8 mouse cellular contexts compared by ENCODE assay signal in the genomic region with DNA sequence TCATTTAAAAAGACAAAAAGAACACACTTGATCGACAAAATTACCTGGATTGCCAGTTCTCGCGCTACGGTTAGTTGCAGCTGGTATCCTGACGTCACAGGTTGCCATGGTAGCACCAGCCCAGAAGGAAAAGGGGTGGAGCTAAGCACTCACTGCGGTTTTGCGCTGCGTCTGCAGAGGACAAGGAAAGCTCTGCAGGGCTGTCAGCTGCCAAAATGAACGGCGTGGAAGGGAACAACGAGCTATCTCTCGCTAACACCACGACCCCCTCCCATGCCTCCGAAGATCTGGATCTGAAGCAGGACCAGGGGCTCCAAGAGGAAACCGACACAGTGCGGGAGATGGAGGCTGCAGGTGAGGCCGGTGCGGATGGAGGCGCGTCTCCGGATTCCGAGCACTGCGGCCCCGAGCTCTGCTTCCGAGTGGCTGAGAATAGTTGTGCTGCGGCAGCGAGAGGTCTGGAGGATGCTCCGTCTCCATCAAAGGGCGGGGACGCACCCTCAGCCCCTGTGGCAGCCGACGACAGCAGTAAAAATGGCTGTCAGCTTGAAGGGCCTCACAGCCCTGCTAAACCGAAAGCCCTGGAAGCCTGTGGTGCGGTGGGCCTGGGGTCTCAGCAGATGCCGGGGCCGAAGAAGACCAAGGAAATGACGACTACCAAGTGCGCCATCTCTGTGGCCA. TPM values are rescaled to one million over a fixed set of nuclear protein-coding genes. Genes with fewer than 3 reads are reported as not detected.
DNase-seq lines count a peak whose midpoint lies in the region; ATAC-seq and TF ChIP-seq lines count a peak whose summit lies in the region.

Gene Tspyl4 (plus strand): TSS at position 144 of the 681 bp plus-strand sequence.

- 0 out of 2 replicates have a peak, but pooled peaks have one; percentile 36 for TF ChIP-seq EP300 in ES-Bruce4 (IDR thresholded peaks at IDR 0.05; ENCODE audit: insufficient read depth, low read depth, low read length)

- H3K27me3 ChIP-seq in ES-Bruce4 (ENCODE audit: control insufficient read depth, insufficient read depth, low read length, poor library complexity, severe bottlenecking): no peaks in the 10 kb centered on the region
- no peaks in the 10 kb centered on the region for H3K27me3 ChIP-seq in forebrain, embryonic 13.5 days
- H3K27me3 ChIP-seq in liver, embryonic 15.5 days: peaks cover 15% of the 10 kb centered on the region
- no peaks in the 10 kb centered on the region for H3K27me3 ChIP-seq in neural tube, embryonic 11.5 days (ENCODE audit: control insufficient read depth, insufficient read depth, low read length)
- no peaks in the 10 kb centered on the region for H3K27me3 ChIP-seq in stomach, embryonic 16.5 days (ENCODE audit: control insufficient read depth, insufficient read depth, low read length)

- TF ChIP-seq POLR2A in ES-Bruce4 (IDR thresholded peaks at IDR 0.05; ENCODE audit: insufficient read depth, low read length): no peak

- intact Hi-C loops in heart, postnatal 10 days (cut with DNase I): loop anchor here (2.0 kb wide), 1 partner anchor 15 kb away; the partner anchor contains the start of gene Tspyl1

- H3K4me3 ChIP-seq in ES-Bruce4 (ENCODE audit: low read depth, low read length): peak within 1 kb of the TSS; percentile 87
- peak within 1 kb of the TSS; percentile 80 for H3K4me3 ChIP-seq in forebrain, embryonic 13.5 days
- H3K4me3 ChIP-seq in liver, embryonic 15.5 days (replicated peaks): peak within 1 kb of the TSS; percentile 60
- H3K4me3 ChIP-seq in neural tube, embryonic 11.5 days (ENCODE audit: low read depth, low read length): peak within 1 kb of the TSS; percentile 58
- peak within 1 kb of the TSS; percentile 76 for H3K4me3 ChIP-seq in stomach, embryonic 16.5 days (replicated peaks; ENCODE audit: low read length)

- H3K4me1 ChIP-seq in ES-Bruce4 (ENCODE audit: control insufficient read depth, insufficient read depth, low read length): no peaks in the 10 kb centered on the region
- H3K4me1 ChIP-seq in forebrain, embryonic 13.5 days: peaks cover 47% of the 10 kb centered on the region
- peaks cover 17% of the 10 kb centered on the region for H3K4me1 ChIP-seq in liver, embryonic 15.5 days (replicated peaks)
- H3K4me1 ChIP-seq in neural tube, embryonic 11.5 days (ENCODE audit: control insufficient read depth, insufficient read depth, low read length): peaks cover 16% of the 10 kb centered on the region
- H3K4me1 ChIP-seq in stomach, embryonic 16.5 days (ENCODE audit: control insufficient read depth, insufficient read depth, low read length): 0 out of 2 replicates have a peak, but pooled peaks cover 9% of the 10 kb centered on the region

- H3K4me2 ChIP-seq in forebrain, embryonic 13.5 days: peak within 1 kb of the TSS; percentile 89
- peak within 1 kb of the TSS; percentile 89 for H3K4me2 ChIP-seq in liver, embryonic 15.5 days
- peak within 1 kb of the TSS; percentile 63 for H3K4me2 ChIP-seq in neural tube, embryonic 11.5 days (ENCODE audit: low read depth)
- peak within 1 kb of the TSS; percentile 88 for H3K4me2 ChIP-seq in stomach, embryonic 16.5 days (ENCODE audit: low read depth, low read length)

- ATAC-seq in forebrain, embryonic 13.5 days: peak; percentile 99
- peak; percentile 87 for ATAC-seq in liver, embryonic 15.5 days (ENCODE audit: insufficient read depth)
- ATAC-seq in neural tube, embryonic 11.5 days (ENCODE audit: insufficient read depth, low FRiP score, low TSS enrichment): peak; percentile 98
- peak; percentile 96 for ATAC-seq in stomach, embryonic 16.5 days (ENCODE audit: insufficient read depth, low FRiP score)

- TF ChIP-seq CTCF in ES-Bruce4 (IDR thresholded peaks at IDR 0.05; ENCODE audit: low read depth, low read length): no peak

- peak; percentile 91 for DNase-seq in cerebellum, adult 11 months
- peak; percentile 94 for DNase-seq in heart, postnatal 10 days
- peak; percentile 92 to 95 for DNase-seq in kidney, postnatal 4 days
- DNase-seq in neural tube, embryonic 11.5 days (ENCODE audit: low spot score): peak; percentile 91

- no peaks in the 10 kb centered on the region for H3K36me3 ChIP-seq in ES-Bruce4 (ENCODE audit: control insufficient read depth, insufficient read depth, low read length, poor library complexity, severe bottlenecking)
- no peaks in the 10 kb centered on the region; the same call in 1 of the 2 replicates for H3K36me3 ChIP-seq in forebrain, embryonic 13.5 days (ENCODE audit: poor library complexity, severe bottlenecking)
- H3K36me3 ChIP-seq in liver, embryonic 15.5 days (replicated peaks): no peaks in the 10 kb centered on the region
- no peaks in the 10 kb centered on the region for H3K36me3 ChIP-seq in neural tube, embryonic 11.5 days (ENCODE audit: control insufficient read depth, insufficient read depth, low read length)
- H3K36me3 ChIP-seq in stomach, embryonic 16.5 days (ENCODE audit: control insufficient read depth, insufficient read depth, low read length): no peaks in the 10 kb centered on the region

- H3K9ac ChIP-seq in ES-Bruce4 (ENCODE audit: low read depth, poor library complexity, severe bottlenecking): peak within 1 kb of the TSS; percentile 79
- peak within 1 kb of the TSS; percentile 93 for H3K9ac ChIP-seq in forebrain, embryonic 13.5 days
- peak within 1 kb of the TSS; percentile 11; the same call in 1 of the 2 replicates for H3K9ac ChIP-seq in liver, embryonic 15.5 days
- peak within 1 kb of the TSS; percentile 66 for H3K9ac ChIP-seq in neural tube, embryonic 11.5 days (ENCODE audit: low read length)
- H3K9ac ChIP-seq in stomach, embryonic 16.5 days (ENCODE audit: low read length): peak within 1 kb of the TSS; percentile 72

- H3K27ac ChIP-seq in ES-Bruce4 (ENCODE audit: insufficient read depth, low read length): no peak within 1 kb of the TSS
- H3K27ac ChIP-seq in forebrain, embryonic 13.5 days: peak within 1 kb of the TSS; percentile 99
- H3K27ac ChIP-seq in liver, embryonic 15.5 days (replicated peaks): no peak within 1 kb of the TSS
- H3K27ac ChIP-seq in neural tube, embryonic 11.5 days (ENCODE audit: low read depth, low read length): peak within 1 kb of the TSS; percentile 85
- H3K27ac ChIP-seq in stomach, embryonic 16.5 days (ENCODE audit: low read length): peak within 1 kb of the TSS; percentile 53

- 1% methylated on average over 38 of the region's 38 CpGs for WGBS in forebrain, embryonic 13.5 days
- under 1% methylated on average over 38 of the region's 38 CpGs for WGBS in liver, embryonic 15.5 days (ENCODE audit: insufficient replicate concordance)
- under 1% methylated on average over 38 of the region's 38 CpGs for WGBS in neural tube, embryonic 11.5 days
- 0% methylated on average over 38 of the region's 38 CpGs for WGBS in stomach, embryonic 16.5 days

- H3K9me3 ChIP-seq in ES-Bruce4 (replicated peaks; ENCODE audit: control insufficient read depth, insufficient read depth, low read length, poor library complexity, severe bottlenecking): no peaks in the 10 kb centered on the region
- no peaks in the 10 kb centered on the region for H3K9me3 ChIP-seq in forebrain, embryonic 13.5 days (replicated peaks)
- no peaks in the 10 kb centered on the region for H3K9me3 ChIP-seq in liver, embryonic 15.5 days (replicated peaks)
- H3K9me3 ChIP-seq in neural tube, embryonic 11.5 days (ENCODE audit: control insufficient read depth, low read length): no peaks in the 10 kb centered on the region
- no peaks in the 10 kb centered on the region for H3K9me3 ChIP-seq in stomach, embryonic 16.5 days (replicated peaks; ENCODE audit: control insufficient read depth, low read length)

RNA-seq across cellular contexts. Expression of gene Tspyl4, which starts in this region (rescaled TPM):
- polyA plus RNA-seq in ES-Bruce4 (2011; ENCODE audit: insufficient read depth, insufficient read length, low read depth, missing spikeins): 1.2 and 1.8 TPM in 2 replicates
- polyA plus RNA-seq in forebrain, embryonic 13.5 days (2015; fragmentation: Nextera tagmentation; extraction: Ambion mirVana): 114 and 126 TPM in 2 replicates
- total RNA-seq in heart, postnatal 10 days (2021): 10 to 100 TPM; 12.3 to 13.6 TPM
- 0.55 and 0.76 TPM in 2 replicates for polyA plus RNA-seq in liver, embryonic 15.5 days (2015; fragmentation: Nextera tagmentation; extraction: Ambion mirVana)
- 38.6 and 40.4 TPM in 2 replicates for polyA plus RNA-seq in neural tube, embryonic 11.5 days (2014; fragmentation: Nextera tagmentation; extraction: Ambion mirVana)
- 15.8 and 20.8 TPM in 2 replicates for polyA plus RNA-seq in stomach, embryonic 16.5 days (2015; fragmentation: Nextera tagmentation; extraction: Ambion mirVana)

Comparison
In these comparisons a context has a peak if more than half of its experiments do, and no peak if none do; other contexts are left out.
1. Peak in ATAC-seq, H3K4me3 ChIP-seq, H3K9ac ChIP-seq and H3K4me2 ChIP-seq in liver, embryonic 15.5 days; RNA of the gene not detected or under 1 TPM.
2. H3K27ac ChIP-seq: peak in forebrain, embryonic 13.5 days (single experiment), neural tube, embryonic 11.5 days (single experiment) and stomach, embryonic 16.5 days (single experiment); none in ES-Bruce4 (single experiment) and liver, embryonic 15.5 days (single experiment).
3. H3K9ac ChIP-seq: peak in every context shown above with its lines; median percentile 93 in forebrain, embryonic 13.5 days; 79 in ES-Bruce4; 72 in stomach, embryonic 16.5 days; 66 in neural tube, embryonic 11.5 days; 11 in liver, embryonic 15.5 days.
4. Peak in every context shown above with its lines, with median percentiles within 50 percentile points of each other: H3K4me3 ChIP-seq, DNase-seq, ATAC-seq and H3K4me2 ChIP-seq.